Mouse (Mus musculus) left cerebral cortex, postnatal 25 days (tissue): ENCODE data around the gene Duoxa2. TPM values are rescaled to one million over a fixed set of nuclear protein-coding genes. Genes with fewer than 3 reads are reported as not detected.
"Not testable (repeated sequence)": the region's sequence is repeated elsewhere in the genome, so short reads cannot be mapped to it uniquely, and the experiment has no call there.

Experiments used
- DNase-seq, 2 experiments: peaks; one replicate each; pipeline ENCODE4 v3.0.0; 2022; ENCODE audit warnings: low spot score in 2 of 2, mixed read lengths in 1 of 2
- intact Hi-C: fragments of 180-260 bp; cut with DNase I; formaldehyde crosslinking; loops from one replicate; pipeline ENCODE4 v1.15.1; 2025
- total RNA-seq, 2 experiments: library from RNA; stranded (reverse); gene quantifications; 2 replicates each; pipeline ENCODE4 v1.2.3; 2021

The Duoxa2 gene
- total RNA-seq, 2 experiments from 2014 or later = not detected

DNA sequence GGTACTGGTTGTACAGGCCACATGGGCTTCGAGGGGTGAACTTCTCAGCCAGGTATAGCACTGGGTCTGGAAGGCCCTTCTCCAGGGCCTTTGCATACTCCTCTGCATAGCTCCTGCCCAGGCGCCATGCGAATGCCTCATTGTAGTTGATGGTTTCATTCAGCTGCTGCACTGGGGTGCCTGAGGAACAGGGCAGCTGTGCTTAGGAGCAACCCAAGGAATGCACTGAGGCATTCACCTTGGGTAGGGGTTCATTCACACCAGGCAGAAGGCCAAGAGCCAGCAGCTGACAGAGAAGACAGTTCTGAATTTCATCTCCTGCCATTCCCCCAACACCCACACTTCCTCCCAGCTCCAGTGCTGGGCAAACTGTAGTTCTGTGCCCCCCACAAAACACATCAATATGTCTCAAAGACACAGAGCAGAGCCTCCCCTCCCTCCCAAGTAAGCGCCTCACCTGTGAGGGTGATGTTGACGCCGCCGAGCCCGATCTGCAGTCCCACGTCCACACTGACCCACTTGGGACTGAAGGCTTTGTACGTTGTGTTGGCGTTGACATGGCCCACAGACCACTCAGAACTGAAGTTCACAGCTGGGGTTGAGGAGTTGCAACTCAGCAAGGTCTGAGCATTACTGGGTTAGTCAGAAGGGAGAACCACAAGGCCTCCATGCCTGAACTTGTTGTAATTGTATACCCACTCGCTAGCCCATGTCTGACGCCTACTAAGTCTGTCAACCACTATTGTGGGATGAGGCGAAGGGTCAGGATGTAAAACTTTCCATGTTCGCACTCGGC lies 6.6 kb downstream of the Duoxa2 start:
- DNase-seq = no peak
- intact Hi-C loops = no loop called here

DNA sequence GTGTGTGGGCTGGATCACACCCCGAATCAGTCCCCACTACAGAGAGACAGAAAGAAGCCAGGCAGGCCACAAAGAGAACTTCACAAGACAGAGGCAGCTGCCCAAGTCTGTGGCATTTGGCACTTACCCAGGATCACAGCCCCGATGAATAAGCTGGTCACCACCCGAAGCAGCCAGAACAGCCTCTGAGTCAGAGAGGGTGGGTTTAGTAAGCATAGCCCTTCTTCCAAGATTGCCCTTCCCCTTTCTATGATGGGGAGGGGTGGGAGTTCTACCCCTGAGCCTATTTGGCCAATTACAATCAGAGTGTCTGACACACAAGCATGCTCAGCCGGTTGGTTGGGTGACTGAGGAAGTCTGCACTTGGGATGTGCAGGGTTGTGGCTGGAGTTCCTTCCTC lies 7.5 kb downstream of the Duoxa2 start:
- intact Hi-C loops = no loop called here
- DNase-seq = peak; percentile 14 to 22

DNA sequence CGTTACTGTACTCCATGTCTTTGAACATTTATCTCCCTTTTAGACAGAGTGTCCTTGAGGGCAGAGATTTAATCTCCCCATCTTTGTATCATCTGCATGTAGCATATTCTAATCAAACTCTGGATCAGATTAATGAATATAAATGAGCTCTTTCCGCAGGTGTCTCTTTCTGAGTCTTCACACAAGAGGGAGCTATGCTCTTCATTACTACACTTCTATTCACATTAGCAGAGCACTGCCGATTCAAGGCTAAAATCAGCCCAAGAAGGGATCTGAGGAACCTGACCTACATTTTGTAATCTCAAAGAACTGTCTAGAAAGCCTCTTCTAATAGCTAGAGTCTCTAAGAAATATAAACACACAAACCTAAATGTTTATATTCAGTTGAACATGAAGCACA lies 10.9 kb downstream of the Duoxa2 start:
- intact Hi-C loops = no loop called here

DNA sequence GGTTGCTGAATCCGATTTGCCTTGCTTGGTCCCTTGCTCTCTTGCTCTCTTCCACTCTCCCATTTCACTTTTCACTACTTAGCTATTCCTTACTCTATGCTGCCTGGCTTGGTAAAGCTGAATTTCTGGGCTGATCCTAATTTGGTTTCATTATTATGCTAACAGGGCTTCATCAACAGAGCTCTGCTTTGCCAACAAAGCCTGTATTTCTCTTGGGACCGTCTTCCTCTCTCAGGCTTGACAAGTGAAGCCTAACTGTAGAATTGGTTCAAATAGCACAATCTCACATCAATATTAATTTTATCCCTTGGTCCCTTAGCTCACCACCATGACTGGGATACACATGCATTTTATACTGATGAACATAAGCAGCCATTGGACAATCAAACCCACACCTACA lies 12.9 kb downstream of the Duoxa2 start:
- intact Hi-C loops = no loop called here

More for the DNA sequence above, 10.9 kb downstream of the Duoxa2 start:
- DNase-seq = no peak

DNA sequence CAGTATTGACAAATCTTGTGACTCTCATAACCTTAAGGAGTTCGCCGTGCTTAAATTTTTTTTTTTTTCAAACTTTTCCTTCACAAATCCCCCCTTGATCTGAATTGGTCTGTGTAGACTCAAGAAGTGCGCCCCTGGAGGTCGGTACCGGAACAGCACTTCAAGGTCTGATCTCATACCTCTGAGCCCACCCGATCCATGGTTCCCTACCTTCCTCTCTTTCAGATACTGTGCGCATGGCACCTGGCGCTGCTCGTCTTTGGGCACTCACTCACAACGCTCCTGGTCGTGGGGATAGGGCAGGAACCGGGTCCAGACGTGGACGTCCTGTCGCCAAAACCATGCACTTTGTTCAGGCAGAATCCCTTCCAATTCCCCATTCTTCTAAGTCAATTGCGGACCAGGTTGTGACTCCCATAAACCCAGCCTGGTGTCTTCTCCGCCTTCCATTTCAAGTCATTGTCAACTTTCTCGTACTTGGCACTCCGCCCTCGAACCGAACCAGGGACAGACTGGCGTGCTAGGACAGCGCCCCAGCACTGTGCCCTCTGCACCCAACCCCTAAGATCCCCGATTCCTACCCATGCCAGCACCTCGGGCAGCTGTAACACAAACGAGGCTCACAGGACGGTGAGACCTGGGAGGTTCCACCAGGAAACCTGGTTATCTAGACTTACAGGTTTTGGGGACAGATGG lies 14.2 kb downstream of the Duoxa2 start:
- intact Hi-C loops = no loop called here
- DNase-seq = peak in 1 of 2 experiments; percentile 27

More for the DNA sequence above, 12.9 kb downstream of the Duoxa2 start:
- DNase-seq = no peak

DNA sequence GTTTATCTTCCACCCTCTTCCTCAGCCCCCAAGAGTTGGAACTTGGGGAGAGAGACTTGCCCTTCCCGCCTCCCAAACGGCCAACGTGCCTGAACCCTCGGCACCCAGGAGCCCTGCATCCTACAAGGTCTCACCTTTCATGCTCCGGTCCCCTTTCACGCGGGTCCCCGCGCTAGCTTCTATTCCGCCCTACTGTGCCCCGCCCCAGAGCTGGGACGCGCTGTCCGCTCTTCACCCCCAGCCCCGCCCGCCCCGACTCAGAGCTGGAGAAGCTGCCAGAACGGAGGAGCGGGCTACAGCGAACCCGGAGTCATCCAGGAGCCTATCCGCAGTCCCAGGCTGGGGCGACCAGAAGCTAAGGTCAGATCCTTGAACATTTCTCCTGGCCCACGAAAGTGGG lies 14.8 kb downstream of the Duoxa2 start, which contains the start of gene Duoxa1:
Duoxa1 (minus strand) TSS at position 195 of the 400 bp plus-strand sequence.
- intact Hi-C loops = no loop called here
- DNase-seq = no peak

DNA sequence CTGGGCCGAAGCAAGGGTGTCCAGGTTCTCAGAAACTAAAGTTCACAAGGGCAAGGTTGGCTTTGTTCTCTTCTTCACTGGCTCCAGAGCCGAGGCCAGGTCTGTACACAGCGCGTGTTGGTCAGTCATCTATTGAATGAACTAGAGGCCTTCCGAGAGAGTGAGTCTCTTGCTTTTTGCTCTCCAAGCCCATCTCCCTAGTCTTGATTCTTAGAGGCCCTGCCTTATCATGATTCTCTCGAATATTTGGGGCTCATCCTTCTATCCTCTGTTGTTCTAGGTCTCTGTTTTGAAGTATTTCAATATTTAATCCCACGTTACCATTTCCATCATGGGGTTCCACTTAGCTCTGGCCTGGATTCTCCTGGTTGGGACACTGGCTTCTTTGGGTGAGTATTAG lies 16.7 kb downstream of the Duoxa2 start, which contains the start of gene Duox1:
Duox1 (plus strand) TSS at position 301 of the 400 bp plus-strand sequence.
- intact Hi-C loops = no loop called here
- DNase-seq = no peak

DNA sequence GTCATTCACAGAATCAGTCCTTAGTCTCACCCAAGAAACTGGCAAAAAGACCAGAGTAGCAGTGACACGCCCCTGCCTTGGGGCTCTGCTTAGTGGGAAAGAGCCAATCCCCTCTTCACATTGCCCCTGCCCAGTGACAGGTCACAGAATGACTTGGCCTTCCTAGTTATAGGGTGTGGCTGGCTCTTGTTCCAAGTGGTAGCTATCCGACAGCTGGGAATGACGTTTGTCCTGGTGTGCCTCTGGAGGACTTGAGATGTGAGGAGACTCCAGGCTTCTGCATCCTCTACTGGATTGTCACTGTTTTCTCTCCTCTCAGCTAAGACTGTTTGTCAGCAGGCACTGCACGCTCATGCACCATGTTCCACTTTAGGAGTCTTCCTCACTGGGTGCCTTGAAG lies 18.7 kb downstream of the Duoxa2 start:
- intact Hi-C loops = no loop called here
- DNase-seq = no peak

DNA sequence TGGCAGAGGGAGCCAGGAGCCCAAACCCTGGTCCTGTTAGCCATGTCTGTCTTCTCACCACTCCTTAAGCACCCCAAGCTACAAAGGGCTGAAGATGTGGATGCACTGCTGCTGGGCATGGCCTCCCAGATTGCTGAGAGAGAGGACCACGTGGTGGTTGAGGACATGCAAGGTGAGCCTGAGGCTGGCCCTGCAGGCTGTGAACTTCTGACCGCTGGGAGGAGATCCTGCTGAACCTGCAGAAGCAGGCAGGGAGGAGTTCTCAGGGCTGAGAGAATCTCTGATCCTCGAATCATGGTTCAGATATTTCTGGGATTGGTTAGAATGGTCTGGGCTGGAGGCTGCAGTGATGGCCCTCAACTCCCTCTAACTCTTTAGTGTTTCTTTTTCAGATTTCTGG lies 25.3 kb downstream of the Duoxa2 start:
- no peak for DNase-seq
- intact Hi-C loops = no loop called here

DNA sequence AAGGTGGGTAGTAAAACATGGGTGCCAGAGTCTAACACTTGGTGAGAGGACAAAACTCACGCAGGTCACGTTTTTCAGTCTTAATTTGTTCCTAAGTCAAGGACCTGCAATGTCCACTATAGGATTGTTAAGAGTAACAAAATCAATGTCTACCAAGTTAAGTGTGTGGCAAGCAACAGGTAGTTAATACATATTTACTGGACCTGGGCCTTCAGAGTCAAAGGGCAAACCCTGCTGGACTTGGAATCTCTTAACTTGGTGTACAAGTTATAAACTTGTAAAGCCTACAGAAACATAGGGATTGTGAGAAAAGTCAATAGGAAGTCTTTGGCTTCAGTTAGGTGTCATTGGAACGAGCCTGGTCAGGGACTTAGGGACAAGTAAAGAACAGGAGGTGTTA lies 25.9 kb downstream of the Duoxa2 start:
- intact Hi-C loops = no loop called here
- DNase-seq = no peak

DNA sequence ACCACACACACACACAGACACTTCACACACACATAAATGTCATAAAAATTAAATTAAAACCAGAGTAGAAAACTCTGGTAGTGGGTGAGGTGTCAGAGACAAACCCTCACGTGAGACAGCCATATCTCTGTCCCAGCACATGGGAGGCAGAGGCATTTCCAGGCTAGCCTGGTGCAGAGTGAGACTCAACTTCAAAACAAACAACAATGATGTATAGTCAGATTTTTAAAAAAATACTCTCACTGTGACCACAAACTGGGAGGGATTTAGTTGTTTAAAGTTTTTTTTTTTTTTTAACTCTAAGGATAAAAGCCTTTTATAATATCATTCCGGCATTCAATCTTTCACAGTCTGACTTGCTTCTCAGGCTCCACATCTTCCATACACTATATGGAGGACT lies 26.7 kb downstream of the Duoxa2 start:
- no peak for DNase-seq
- intact Hi-C loops = no loop called here

DNA sequence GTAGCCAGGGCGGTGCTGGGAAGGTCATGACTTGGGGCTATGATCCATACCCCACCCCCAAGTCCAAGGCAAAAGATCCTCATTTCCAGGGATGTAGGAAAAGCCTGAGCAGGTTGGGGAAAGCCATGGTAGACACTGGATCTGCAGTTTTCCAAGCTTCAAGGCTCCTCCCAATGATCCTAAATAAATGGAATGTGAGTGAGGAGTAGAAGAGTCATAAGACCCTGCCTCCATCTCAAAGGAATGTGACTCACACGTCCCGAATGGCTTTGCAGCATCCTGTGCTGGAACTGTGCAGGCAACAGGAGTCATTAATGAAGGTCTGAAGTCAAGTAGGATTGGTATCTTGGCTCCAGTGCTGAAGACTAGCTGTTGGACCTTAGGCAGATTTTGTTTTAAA lies 29.3 kb downstream of the Duoxa2 start:
- intact Hi-C loops = no loop called here
- DNase-seq = no peak

DNA sequence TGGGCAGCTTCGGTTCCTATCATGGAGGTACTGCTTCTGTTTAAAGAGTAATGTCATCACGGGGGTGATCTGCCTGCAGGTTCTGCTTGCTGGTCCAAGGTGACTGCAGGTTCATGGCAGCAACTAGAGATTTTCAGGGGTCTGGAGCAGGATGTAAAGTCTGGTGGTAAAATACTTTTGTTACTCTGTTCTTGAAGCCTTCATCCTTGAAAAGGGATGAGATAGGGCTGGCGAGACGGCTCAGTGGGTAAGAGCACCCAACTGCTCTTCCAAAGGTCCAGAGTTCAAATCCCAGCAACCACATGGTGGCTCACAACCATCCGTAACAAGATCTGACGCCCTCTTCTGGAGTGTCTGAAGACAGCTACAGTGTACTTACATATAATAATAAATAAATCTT lies 31.6 kb downstream of the Duoxa2 start:
- DNase-seq, intact Hi-C loops: not testable (repeated sequence)

DNA sequence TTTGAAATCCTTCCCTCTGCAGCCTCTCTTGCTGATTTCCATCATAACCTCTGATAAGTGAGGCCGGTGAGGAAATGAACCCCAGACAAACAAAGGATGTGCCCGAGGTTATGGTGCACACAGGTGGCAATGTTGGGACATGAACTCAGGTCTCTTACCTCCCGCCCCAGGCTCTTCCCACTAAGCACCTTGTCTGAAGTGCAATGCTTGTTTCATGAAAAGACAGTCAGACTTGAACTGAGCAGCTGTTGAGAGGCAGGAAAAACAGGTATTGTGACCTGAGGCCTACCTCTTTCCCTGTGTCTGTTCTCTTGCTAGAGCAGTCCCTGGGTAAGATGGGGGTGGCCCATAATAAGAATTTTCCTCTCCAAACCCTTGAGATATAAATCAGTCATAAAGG lies 33.5 kb downstream of the Duoxa2 start:
- intact Hi-C loops = no loop called here

DNA sequence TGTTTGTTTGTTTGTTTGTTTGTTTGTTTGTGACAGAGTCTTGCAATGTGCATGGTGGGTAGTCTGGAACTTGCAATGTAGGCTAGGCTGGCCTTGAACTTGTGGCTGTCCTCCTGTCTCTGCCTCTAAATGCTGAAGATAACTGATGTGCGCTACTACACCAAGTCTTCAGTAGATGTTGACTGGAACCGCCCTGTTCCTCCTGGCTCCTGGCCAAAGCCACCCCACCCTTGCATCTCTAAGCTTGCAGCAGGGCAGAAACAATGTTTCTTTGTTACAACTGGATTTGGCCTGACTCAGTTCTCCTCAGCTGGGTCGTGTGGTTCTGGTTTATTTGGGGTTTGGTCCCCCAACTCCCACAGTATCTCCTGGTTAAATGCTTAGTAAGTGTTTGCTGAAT lies 35.5 kb downstream of the Duoxa2 start:
- intact Hi-C loops = no loop called here

More for the DNA sequence above, 33.5 kb downstream of the Duoxa2 start:
- no peak for DNase-seq

DNA sequence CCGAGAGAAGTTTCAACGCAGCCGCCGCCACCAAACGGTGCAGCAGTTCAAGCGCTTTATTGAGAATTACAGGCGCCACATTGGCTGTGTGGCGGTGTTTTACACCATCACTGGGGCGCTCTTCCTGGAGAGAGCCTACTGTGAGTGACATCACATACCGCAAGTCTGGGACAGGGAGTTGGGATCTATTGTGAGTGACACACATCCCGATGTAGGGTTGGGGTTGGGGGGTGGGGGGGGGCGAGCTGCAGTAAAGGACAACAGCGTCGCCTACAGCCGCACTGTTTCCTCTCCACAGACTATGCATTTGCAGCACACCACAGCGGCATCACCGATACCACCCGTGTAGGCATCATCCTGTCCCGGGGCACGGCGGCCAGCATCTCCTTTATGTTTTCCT lies 38.6 kb downstream of the Duoxa2 start:
- intact Hi-C loops = no loop called here
- no peak for DNase-seq

More for the DNA sequence above, 35.5 kb downstream of the Duoxa2 start:
- no peak for DNase-seq

DNA sequence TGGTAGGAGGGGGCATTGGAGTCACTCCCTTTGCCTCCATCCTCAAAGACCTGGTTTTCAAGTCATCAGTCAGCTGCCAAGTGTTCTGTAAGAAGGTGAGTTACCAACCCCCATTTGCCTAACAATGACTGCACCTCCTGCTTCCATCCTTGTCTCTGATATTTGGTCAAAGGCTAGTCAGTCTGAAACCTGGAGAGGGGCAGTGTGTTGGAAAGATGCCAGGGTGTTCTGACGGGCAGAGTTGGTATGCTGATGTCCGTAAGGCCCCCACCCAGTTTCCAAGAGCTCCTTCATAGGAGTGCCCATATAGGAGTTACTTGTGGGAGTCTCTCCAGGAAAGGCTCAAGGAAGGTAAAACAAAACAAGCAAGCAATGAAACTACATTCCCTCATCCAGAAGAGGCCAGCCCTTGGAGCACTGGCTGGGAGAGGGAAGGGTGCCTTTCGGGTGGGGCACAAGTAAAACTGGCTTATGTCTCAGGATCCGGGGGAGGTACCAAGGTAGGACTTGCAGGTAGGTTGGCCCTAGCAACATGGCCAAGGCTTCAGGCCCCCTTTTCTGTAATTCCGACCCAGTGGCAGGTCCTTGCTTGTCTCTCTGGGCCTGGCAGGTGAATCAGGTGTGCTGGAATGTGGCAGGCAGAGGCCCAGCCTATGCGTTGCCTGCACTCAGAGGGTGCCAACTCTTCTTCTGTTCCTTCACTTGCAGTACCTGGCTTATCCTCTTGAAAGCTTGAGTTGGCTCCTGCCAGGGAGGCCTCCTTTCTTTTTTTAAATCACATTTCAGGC lies 46.6 kb downstream of the Duoxa2 start:
- no peak for DNase-seq
- intact Hi-C loops = no loop called here

DNA sequence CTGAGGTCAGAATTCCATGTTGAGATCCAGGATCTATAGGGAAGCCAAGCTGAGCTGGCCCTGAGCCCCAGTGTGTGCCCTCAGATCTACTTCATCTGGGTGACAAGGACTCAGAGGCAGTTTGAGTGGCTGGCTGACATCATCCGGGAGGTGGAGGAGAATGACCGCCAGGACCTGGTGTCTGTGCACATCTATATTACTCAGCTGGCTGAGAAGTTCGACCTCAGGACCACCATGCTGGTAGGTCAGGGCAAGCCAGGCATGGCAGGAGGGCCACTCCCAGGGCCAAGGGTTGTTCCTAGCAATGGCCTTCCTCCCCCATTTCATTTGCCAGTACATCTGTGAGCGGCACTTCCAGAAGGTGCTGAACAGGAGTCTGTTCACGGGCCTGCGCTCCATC lies 47.5 kb downstream of the Duoxa2 start:
- DNase-seq = not testable (repeated sequence)

DNA sequence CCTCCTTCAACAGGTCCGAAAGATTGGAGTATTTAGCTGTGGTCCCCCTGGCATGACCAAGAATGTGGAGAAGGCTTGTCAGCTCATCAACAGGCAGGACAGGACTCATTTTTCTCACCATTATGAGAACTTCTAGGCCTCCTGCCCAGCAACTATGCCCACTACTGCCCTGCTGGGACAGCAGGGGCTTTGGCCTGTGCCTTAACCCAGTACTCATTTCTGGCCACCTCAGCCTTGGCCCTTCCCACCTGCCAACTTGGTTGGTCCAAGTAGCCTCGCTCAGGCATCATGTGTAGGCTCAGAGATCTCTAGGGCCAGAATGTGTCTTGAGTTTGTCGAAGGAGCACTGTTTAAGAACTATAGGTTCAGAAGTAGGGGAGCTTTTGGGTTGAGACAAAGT lies 48.6 kb downstream of the Duoxa2 start:
- intact Hi-C loops = no loop called here
- DNase-seq = no peak

More for the DNA sequence above, 47.5 kb downstream of the Duoxa2 start:
- intact Hi-C loops = not testable (repeated sequence)

DNA sequence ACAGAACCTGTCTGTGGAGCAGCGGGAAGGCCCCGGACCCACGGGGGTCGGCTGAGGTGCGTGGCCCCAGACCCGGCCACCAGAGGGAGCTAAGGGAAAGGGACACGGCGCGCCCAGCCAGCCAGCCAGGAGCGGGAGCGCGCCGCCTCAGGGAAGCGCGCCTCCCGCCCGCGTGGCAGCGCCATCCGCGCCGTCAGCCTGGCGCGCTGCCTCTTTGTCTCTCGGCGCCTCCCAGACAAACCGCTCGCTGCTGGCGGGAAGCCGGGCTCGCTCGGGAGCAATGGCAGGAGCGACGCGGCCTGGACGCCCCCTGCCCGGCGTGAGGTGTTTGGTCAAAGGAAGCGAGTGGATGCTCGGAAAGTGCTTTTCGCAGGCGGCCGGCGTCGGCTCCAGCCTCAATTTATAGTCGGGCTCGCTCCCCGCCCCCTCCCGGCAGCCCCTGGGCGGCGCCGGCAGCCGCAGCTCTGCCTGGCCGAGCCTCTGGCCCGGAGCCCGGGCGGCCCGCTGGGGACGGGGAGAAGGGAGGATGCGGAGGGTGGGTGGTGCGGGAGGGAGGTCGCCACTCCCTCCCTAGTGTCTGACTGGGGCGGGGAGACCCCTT lies 49.9 kb downstream of the Duoxa2 start:
- intact Hi-C loops = loop anchor here (1.0 kb wide), 2 partner anchors 20 to 30 kb away; no protein-coding TSS in a partner anchor
- peak; percentile 89 to 91 for DNase-seq
